Mouse (Mus musculus) gastrocnemius, postnatal 14 days (tissue): ENCODE measurements around the gene Spaca4. TPM values are rescaled to one million over a fixed set of nuclear protein-coding genes. Genes with fewer than 3 reads are reported as not detected.
A peak's percentile ranks its signal among the peaks of the same experiment; 100 is the strongest.

Source experiments
- DNase-seq: peaks from one replicate; pipeline ENCODE4 v3.0.0; 2021; ENCODE audit warnings: mixed read lengths
- intact Hi-C: fragments of 180-260 bp; cut with DNase I; formaldehyde crosslinking; loops from one replicate; pipeline ENCODE4 v1.15.1; 2025; ENCODE audit warnings: low total_unique reads
- long read RNA-seq, 2 experiments: library from polyadenylated mRNA; stranded (forward); transcript quantifications; one replicate each; pipeline ENCODE4 v2.0.0; 2021
- total RNA-seq, 2 experiments: library from RNA; stranded (reverse); gene quantifications; 2 replicates each; pipeline ENCODE4 v1.2.3; 2021

Gene Spaca4
- total RNA-seq, result not detected
- long read RNA-seq, experiment 1, result 0 reads
- long read RNA-seq, experiment 2, result 0 reads

- intact Hi-C loops, result no loop called here
- DNase-seq, result no peak
Observed at GRCm38 (mm10) chr7:45725713-45726112, at the start of gene Spaca4. Gene Spaca4 (minus strand): TSS chr7:45725813.

GRCm38 (mm10) chr7:45775237-45775636 lies 49.6 kb upstream of the Spaca4 start:
- no peak for DNase-seq
- intact Hi-C loops, result no loop called here

DNA sequence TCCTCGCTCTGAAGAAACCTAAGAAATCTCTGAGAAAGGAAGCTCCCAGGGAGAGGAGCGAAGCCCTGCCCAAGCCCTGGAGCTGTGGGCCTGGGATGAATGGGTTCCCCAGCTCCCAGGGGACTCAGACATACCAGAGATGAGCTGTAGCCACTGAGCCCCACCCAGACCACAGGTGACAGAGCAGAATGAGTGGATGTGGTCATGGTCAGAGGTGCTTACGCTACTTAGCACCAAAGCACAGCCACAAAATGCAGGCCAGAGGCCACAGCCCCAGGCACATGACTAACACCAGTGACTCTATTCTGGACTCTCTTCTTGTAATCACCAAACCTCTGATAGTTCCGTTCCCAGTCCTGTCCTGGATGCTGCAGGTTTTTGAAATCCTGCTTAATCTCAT lies 45.5 kb upstream of the Spaca4 start:
- intact Hi-C loops, result no loop called here
- DNase-seq, result no peak

- intact Hi-C loops, result no loop called here
Observed at GRCm38 (mm10) chr7:45770427-45771082, 44.9 kb upstream of the Spaca4 start.

DNA sequence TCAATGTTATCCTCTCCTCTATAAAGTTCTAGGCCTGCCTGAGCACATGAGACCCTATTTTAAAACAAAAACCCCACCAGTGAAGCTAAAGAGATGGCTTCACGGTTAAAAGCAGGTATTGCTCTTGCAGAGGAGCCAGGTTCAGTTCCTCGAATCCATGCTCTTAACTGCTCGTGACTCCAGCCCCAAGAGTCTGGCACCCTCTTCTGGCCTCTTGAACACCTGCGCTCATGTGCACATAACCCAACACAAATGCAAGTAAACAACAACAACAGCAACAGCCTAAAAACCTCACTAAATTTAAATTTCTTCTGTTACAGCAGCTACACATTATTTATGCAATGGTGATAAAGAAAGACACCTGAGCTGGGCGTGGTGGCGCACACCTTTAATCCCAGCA lies 41.9 kb upstream of the Spaca4 start:
- intact Hi-C loops, result no loop called here

More at GRCm38 (mm10) chr7:45770427-45771082, 44.9 kb upstream of the Spaca4 start:
- DNase-seq, result no peak

DNA sequence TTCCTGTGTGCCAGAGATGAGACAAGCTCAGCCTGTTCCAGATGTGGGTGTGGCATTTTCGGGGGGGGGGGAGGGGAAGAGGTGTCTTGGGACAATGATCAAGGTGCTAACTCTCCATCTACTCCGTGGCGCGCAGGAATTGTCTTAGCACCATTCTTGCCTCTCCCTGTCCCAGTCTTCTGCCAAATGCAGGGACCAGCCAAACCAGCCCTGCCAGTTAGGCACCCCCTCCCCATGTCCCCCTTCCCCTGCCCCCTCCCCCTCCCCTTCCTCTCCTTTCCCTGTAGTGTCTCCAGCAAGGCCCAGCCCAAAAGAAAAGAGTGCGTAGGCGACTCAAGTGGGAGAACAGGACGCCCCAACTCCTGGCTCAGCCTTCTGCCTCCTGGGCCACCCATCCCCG lies 41.2 kb upstream of the Spaca4 start:
- DNase-seq, result no peak
- intact Hi-C loops, result no loop called here

More for the DNA sequence above, 41.9 kb upstream of the Spaca4 start:
- no peak for DNase-seq

GRCm38 (mm10) chr7:45765995-45766394 lies 40.4 kb upstream of the Spaca4 start:
- intact Hi-C loops, result no loop called here
- no peak for DNase-seq

DNA sequence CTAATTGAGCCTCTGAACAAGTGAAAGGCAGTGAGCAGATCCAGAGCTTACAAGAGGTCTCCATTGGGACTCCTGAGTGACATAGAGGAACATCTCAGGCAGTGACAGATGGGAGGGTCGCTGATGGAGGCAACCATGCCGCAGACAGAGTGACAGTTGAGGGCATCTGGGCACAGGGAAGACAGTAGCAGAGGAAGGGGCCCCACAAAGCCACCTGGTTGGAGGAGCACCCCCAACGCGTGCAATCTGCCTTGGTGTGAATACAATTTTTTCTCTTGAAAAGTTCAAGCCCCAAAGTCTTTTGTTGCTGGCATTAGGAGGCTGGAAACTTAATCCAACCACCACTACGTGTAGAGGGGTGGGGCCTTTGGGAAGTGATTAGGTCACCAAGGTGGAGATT lies 34.5 kb upstream of the Spaca4 start:
- intact Hi-C loops, result no loop called here
- DNase-seq, result no peak

DNA sequence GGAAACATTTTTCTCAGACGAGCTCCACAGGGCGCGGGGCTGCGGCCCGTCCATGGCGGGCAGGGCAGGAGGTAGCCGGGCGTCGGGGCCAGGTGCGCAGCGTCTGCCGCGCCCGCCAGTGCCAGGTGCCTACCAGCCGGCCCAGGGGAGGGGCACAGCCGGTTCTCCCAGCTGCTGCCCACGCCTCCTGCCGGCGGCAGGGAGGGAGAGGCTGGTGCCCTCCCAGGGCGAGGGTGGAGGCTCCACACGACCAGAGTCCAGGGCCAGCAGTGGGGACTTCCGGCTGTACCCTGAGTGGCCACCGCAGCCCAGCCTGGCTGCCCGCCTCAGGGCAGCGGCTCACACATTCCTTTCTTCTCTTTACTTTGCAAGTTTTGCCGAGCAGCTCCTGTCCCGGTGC lies 33.8 kb upstream of the Spaca4 start:
- intact Hi-C loops, result no loop called here
- DNase-seq, result no peak

- no peak for DNase-seq
- intact Hi-C loops, result no loop called here
Observed at GRCm38 (mm10) chr7:45755703-45756102, 30.1 kb upstream of the Spaca4 start.

DNA sequence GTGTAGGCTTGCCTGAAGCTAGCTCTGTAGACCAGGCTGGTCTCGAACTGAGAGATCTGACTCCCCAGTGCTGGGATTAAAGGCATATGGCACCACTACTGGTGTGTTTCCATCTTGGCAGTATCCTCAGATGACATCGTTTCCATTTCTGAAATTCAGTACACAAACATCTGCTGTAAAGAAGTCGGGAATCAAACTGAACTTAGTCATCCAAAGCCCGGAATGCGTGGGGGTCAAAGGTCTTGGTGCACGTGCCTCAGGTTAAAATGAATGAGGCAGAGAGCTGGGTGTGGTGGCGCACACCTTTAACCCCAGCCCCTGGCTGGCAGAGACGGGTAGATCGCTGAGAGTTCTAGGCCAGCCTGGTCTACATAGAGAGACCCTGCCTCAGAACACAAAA lies 24.5 kb upstream of the Spaca4 start:
- no peak for DNase-seq
- intact Hi-C loops, result no loop called here

DNA sequence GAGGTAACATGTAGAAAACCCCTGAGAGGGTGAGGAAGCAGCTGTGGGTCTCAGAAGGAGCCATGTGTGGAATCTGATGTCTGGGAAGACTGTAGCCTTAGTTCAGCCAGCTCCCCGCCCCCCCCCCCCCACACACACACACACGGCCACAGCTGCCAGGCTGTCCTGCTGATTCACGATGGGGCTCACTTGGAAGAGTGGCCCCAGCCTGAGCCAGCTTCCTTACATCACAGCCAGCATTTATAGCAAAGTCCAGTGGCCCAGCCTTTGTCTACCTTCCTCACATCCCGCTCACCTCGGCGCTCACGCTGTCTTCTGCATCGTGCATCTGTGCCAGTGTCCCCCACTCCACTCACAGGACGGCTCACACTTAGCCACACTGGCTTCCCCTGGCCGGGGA lies 23.8 kb upstream of the Spaca4 start:
- no peak for DNase-seq
- intact Hi-C loops, result no loop called here

- no peak for DNase-seq
- intact Hi-C loops, result no loop called here
Observed at GRCm38 (mm10) chr7:45748110-45748509, 22.5 kb upstream of the Spaca4 start.

DNA sequence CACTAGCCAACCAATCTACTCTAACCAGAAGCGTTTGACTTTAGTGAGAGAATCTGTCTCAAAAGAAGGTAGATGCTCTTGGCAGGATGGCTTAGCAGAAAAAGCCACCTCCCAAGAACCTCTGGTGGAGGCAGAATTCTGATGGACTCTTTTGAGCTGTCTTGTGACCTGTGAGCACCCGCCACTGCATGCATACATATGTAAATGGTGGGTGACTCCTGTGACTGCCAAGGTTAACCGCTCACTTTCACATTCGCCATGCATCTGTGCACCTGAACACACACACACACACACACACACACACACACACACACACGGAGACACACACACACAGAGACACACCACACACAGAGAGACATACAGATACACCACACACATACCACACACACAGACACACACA lies 21.8 kb upstream of the Spaca4 start:
- DNase-seq, result no peak
- intact Hi-C loops, result no loop called here

- no peak for DNase-seq
- intact Hi-C loops, result no loop called here
Observed at GRCm38 (mm10) chr7:45746518-45746917, 20.9 kb upstream of the Spaca4 start.

GRCm38 (mm10) chr7:45744387-45744786 lies 18.8 kb upstream of the Spaca4 start:
- peak; percentile 72 for DNase-seq
- intact Hi-C loops, result loop anchor here (2.0 kb wide), 1 partner anchor 50 kb away; no protein-coding TSS in a partner anchor

DNA sequence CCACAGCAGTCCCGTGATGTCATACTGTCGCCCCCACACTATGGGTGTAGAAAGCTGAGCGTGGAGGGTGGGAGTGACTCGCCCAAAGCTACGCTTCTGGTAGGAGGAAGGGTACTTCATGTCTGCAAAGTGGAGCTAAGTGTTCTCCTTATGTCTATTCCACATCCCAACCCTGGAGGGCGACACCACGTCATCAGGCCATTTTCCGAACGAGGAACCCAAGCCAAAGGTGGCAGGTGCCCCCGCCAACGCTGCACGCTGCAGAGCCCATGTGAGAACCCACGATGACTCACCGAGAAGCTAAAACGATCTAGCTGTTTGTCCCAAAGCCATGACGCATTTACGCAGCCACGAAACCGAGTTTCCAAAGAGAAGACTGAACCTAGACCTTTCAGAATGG lies 16.7 kb upstream of the Spaca4 start:
- no peak for DNase-seq
- intact Hi-C loops, result no loop called here

- intact Hi-C loops, result no loop called here
- no peak for DNase-seq
Observed at GRCm38 (mm10) chr7:45741777-45742176, 16.2 kb upstream of the Spaca4 start.

GRCm38 (mm10) chr7:45741308-45741707 lies 15.7 kb upstream of the Spaca4 start:
- intact Hi-C loops, result no loop called here
- DNase-seq, result no peak

DNA sequence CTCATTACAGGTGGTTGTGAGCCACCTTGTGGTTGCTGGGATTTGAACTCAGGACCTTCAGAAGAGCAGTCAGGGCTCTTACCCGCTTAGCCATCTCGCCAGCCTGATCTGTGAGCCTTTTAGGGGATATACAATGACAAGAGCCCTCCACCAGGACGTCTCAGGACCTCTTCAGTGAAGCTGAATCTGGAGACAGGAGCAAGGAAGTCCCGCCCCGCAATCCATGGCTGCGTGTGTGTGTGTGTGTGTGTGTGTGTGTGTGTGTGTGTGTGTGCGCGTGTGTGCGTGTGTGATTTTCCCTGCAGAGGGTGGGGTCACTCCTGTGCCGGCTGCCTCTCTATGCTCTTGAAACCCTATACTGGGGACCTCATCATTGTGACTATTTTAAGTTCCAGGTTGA lies 14.2 kb upstream of the Spaca4 start:
- no peak for DNase-seq
- intact Hi-C loops, result loop anchor here (2.0 kb wide), 1 partner anchor 61 kb away; no protein-coding TSS in a partner anchor

- DNase-seq, result peak; percentile 75
- intact Hi-C loops, result loop anchor here (2.0 kb wide), 1 partner anchor 62 kb away; no protein-coding TSS in a partner anchor
Observed at GRCm38 (mm10) chr7:45739162-45739763, 13.7 kb upstream of the Spaca4 start.
